Mouse (Mus musculus) liver, adult 2 months (tissue): ENCODE data around the gene Rab2b.

ENCODE experiments used
- CTCF ChIP-seq: fragments of 200-500 bp; IDR thresholded peaks from 2 replicates; pipeline ENCODE4 v1.5.1; 2011; ENCODE audit warnings: low read depth, low read length, control low read depth
- POLR2A ChIP-seq: fragments of 200-500 bp; IDR thresholded peaks from 2 replicates; pipeline ENCODE4 v1.6.1; 2011; ENCODE audit warnings: low read length, control low read depth; ENCODE audit not compliant: insufficient read depth; ENCODE audit errors: extremely low read depth

DNA sequence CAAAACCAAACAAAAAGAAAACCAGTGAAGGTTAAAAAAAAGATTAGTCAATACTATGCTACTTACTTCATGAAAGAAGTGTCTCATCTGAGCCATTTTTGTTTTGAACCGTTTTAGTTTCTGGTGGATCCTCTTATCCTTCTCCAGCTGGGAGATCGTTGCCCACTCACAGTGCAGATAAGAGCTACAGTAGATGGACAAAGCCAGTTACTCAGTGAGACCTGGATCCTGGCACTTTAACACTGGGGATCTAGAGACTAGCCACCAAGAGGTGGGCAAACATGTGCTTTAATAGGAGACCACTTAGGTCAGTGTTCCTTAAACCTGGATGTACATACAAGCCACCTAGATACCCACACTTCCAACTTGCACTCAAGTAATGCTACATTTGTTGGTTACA is 53.4 kb downstream of the Rab2b start:
- TF ChIP-seq CTCF (no peak), POLR2A (no peak)
